Mouse (Mus musculus) small intestine, adult 2 months (tissue): ENCODE measurements around the gene Whamm.

Source experiments
- CTCF ChIP-seq: fragments of 200-500 bp; IDR thresholded peaks from 2 replicates; pipeline ENCODE4 v1.5.1; 2012; ENCODE audit warnings: low read depth, mild to moderate bottlenecking, control low read depth, inconsistent platforms, low read length, moderate library complexity, mixed read lengths; ENCODE audit not compliant: insufficient replicate concordance, insufficient read length; ENCODE audit errors: extremely low read depth
- POLR2A ChIP-seq: fragments of 200-500 bp; IDR thresholded peaks from 2 replicates; pipeline ENCODE4 v1.6.1; 2012; ENCODE audit warnings: low read depth, mild to moderate bottlenecking, control low read depth, inconsistent platforms, low read length, moderate library complexity

DNA sequence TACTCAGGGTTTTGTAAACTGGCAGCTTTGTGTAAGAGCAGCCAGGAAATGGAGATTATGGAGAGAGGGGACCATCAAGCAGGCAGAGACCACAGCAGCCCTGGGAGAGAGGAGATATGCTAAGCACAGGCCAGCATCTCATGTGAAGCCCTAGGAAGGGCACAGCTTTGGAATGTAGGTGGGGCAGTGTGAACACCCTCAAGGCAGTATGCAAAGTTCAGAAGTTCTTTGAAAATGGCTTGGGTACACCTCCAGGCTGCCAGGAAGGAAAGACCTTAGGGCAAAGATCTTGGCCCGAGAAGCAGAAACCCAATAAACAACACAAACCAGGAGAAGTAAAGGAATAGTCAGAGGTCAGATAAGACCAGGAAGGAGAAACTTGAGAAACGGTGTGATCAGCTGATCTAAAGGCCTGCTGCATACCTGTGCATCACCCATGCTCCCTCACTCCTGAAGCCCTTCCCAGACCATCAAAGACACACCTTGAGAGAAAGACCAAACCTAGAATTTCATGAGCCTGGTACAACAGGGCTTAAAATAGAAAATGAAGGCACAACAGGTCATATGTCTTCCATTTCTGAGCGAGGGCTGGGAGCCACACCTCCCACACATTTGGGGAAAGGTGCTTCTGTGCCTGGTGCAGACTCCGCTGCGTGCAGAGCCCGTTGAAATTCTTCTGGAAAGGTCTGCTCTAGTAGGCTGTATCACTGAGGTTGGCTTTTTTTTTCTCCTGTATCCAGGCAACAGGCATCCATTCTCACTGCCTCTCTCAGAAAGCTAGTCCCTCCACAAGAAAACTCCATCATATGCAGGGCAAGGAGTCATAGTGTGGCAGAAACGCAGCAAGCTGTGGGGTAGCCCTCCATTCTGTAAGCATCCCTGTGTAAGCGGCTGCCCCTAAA is 28.6 kb downstream of the Whamm start:
- no peak for TF ChIP-seq CTCF
- TF ChIP-seq POLR2A = no peak
